Mouse (Mus musculus) hindbrain, embryonic 14.5 days (tissue): ENCODE results near the gene Cox19. TPM values are rescaled to one million over a fixed set of nuclear protein-coding genes. Genes with fewer than 3 reads are reported as not detected.

ENCODE experiments used
- ATAC-seq: fragments of 200-750 bp; cut with Nextera tagmentation; 2 replicates; pipeline ENCODE4 v1.8.0; 2017; ENCODE audit warnings: moderate number of reproducible peaks, mild to moderate bottlenecking, moderate TSS enrichment, moderate library complexity; ENCODE audit not compliant: low FRiP score
- DNase-seq: peaks from one replicate; pipeline ENCODE4 v3.0.0-alpha.2; 2015; ENCODE audit warnings: low spot score
- H3K27ac ChIP-seq: fragments of 300-500 bp; sonication (generic); 2 replicates; pipeline ENCODE4 v1.5.1; 2014; ENCODE audit warnings: mild to moderate bottlenecking, moderate library complexity
- H3K27me3 ChIP-seq: fragments of 300-500 bp; sonication (generic); 2 replicates; pipeline ENCODE4 v1.6.1; 2014; ENCODE audit warnings: mild to moderate bottlenecking, low read length, mixed read lengths; ENCODE audit not compliant: control insufficient read depth, insufficient read depth
- H3K36me3 ChIP-seq: fragments of 300-500 bp; sonication (generic); replicated peaks from 2 replicates; pipeline ENCODE4 v1.6.1; 2014; ENCODE audit not compliant: control insufficient read depth, insufficient read depth
- H3K4me1 ChIP-seq: fragments of 300-500 bp; sonication (generic); replicated peaks from 2 replicates; pipeline ENCODE4 v1.6.1; 2014; ENCODE audit warnings: antibody characterized with exemption, low read length, mixed read lengths; ENCODE audit not compliant: control insufficient read depth, insufficient read depth
- H3K4me2 ChIP-seq: fragments of 300-500 bp; sonication (generic); replicated peaks from 2 replicates; pipeline ENCODE4 v1.6.1; 2014; ENCODE audit warnings: mild to moderate bottlenecking, moderate library complexity
- H3K4me3 ChIP-seq: fragments of 300-500 bp; sonication (generic); replicated peaks from 2 replicates; pipeline ENCODE4 v1.5.1; 2014; ENCODE audit warnings: mild to moderate bottlenecking, low read length
- H3K9ac ChIP-seq: fragments of 300-500 bp; sonication (generic); 2 replicates; pipeline ENCODE4 v1.6.1; 2014
- H3K9me3 ChIP-seq: fragments of 300-500 bp; sonication (generic); 2 replicates; pipeline ENCODE4 v1.6.1; 2016; ENCODE audit warnings: low read length; ENCODE audit not compliant: control insufficient read depth
- WGBS: fragments of 180-500 bp; shearing (Covaris S2); extraction: QIAGEN DNeasy Blood & Tissue Kit; methylation state at CpG from one replicate; pipeline ENCODE4 v1.1.7; 2014; 5-methylcytosine and 5-hydroxymethylcytosine counted together
- polyA plus RNA-seq: library from polyadenylated mRNA; unstranded; fragments of >200 nt; fragmentation: Nextera tagmentation; extraction: Ambion mirVana; gene quantifications from 2 replicates; pipeline ENCODE4 v1.2.1, GENCODE M21; 2014

Cox19 gene
- polyA plus RNA-seq, 1 experiment from 2014 or later, result 110 TPM

- Histone ChIP-seq H3K4me3 (no peak within 1 kb of the TSS), H3K4me2 (no peak within 1 kb of the TSS), H3K9ac (no peak within 1 kb of the TSS), H3K27me3 (no peaks in the 10 kb centered on the region), H3K36me3 (no peaks in the 10 kb centered on the region), H3K4me1 (no peaks in the 10 kb centered on the region), H3K27ac (no peak within 1 kb of the TSS), H3K9me3 (no peaks in the 10 kb centered on the region)
- ATAC-seq (no peak), DNase-seq (no peak)
- 72% methylated on average over 6 of the region's 6 CpGs for WGBS
Observed at GRCm38 (mm10) chr5:139352317-139352716, 1.1 kb upstream of the Cox19 start, which contains the start of gene Cyp2w1. Gene Cyp2w1 (plus strand): TSS chr5:139352617.

- WGBS, result 35% methylated on average over 8 of the region's 8 CpGs
- Histone ChIP-seq H3K9me3 (no peaks in the 10 kb centered on the region), H3K36me3 (no peaks in the 10 kb centered on the region), H3K4me3 (no peak overlapping the region), H3K27ac (no peak overlapping the region), H3K4me2 (no peak overlapping the region), H3K4me1 (no peaks in the 10 kb centered on the region), H3K27me3 (no peaks in the 10 kb centered on the region), H3K9ac (no peak overlapping the region)
- ATAC-seq, result no peak
- no peak for DNase-seq
Observed at GRCm38 (mm10) chr5:139351628-139352027, 410 bp upstream of the Cox19 start.

- WGBS, result 88% methylated on average over 6 of the region's 6 CpGs
- ATAC-seq, result no peak
- H3K9me3 ChIP-seq, result no peaks in the 10 kb centered on the region
- no peak overlapping the region for H3K9ac ChIP-seq
- H3K4me3 ChIP-seq, result no peak overlapping the region
- H3K4me2 ChIP-seq, result no peak overlapping the region
- H3K36me3 ChIP-seq, result no peaks in the 10 kb centered on the region
- DNase-seq, result no peak
- H3K4me1 ChIP-seq, result peaks cover 4% of the 10 kb centered on the region; the same call in 1 of the 2 replicates
- no peak overlapping the region for H3K27ac ChIP-seq
- no peaks in the 10 kb centered on the region for H3K27me3 ChIP-seq
Observed at GRCm38 (mm10) chr5:139349713-139350112, 1.5 kb downstream of the Cox19 start.

- WGBS, result 32% methylated on average over 1 of the region's 1 CpGs
Observed at GRCm38 (mm10) chr5:139347225-139347624, 4.0 kb downstream of the Cox19 start.

GRCm38 (mm10) chr5:139345364-139345714 lies 5.9 kb downstream of the Cox19 start:
- H3K4me1 ChIP-seq, result peaks cover 16% of the 10 kb centered on the region
- no peaks in the 10 kb centered on the region for H3K9me3 ChIP-seq
- peak overlapping the region; percentile 71 for H3K4me2 ChIP-seq
- H3K9ac ChIP-seq, result peak overlapping the region; percentile 93
- ATAC-seq, result peak; percentile 22; the same call in 1 of the 2 replicates
- peak overlapping the region; percentile 90 for H3K4me3 ChIP-seq
- 12% methylated on average over 5 of the region's 5 CpGs for WGBS
- H3K27me3 ChIP-seq, result no peaks in the 10 kb centered on the region
- DNase-seq, result no peak
- peak overlapping the region; percentile 56; the same call in 1 of the 2 replicates for H3K27ac ChIP-seq
- H3K36me3 ChIP-seq, result peaks cover 24% of the 10 kb centered on the region

More at GRCm38 (mm10) chr5:139347225-139347624, 4.0 kb downstream of the Cox19 start:
- no peak overlapping the region for H3K4me2 ChIP-seq
- no peak overlapping the region for H3K4me3 ChIP-seq
- H3K9me3 ChIP-seq, result no peaks in the 10 kb centered on the region
- H3K4me1 ChIP-seq, result peaks cover 16% of the 10 kb centered on the region
- no peak for DNase-seq
- H3K9ac ChIP-seq, result no peak overlapping the region
- no peak overlapping the region for H3K27ac ChIP-seq
- ATAC-seq, result no peak
- no peaks in the 10 kb centered on the region for H3K27me3 ChIP-seq
- H3K36me3 ChIP-seq, result peaks cover 7% of the 10 kb centered on the region

GRCm38 (mm10) chr5:139344687-139345363 lies 6.4 kb downstream of the Cox19 start:
- Histone ChIP-seq H3K9me3 (no peaks in the 10 kb centered on the region), H3K27me3 (no peaks in the 10 kb centered on the region), H3K27ac (peak overlapping the region; percentile 85), H3K9ac (peak overlapping the region; percentile 93), H3K4me2 (peak overlapping the region; percentile 71), H3K4me3 (peak overlapping the region; percentile 90), H3K36me3 (peaks cover 29% of the 10 kb centered on the region), H3K4me1 (peaks cover 16% of the 10 kb centered on the region)
- ATAC-seq (peak; percentile 93), DNase-seq (peak; percentile 88)
- under 1% methylated on average over 32 of the region's 33 CpGs for WGBS

- Histone ChIP-seq H3K27me3 (no peaks in the 10 kb centered on the region), H3K27ac (peak overlapping the region; percentile 85; the same call in 1 of the 2 replicates), H3K4me3 (peak overlapping the region; percentile 90), H3K36me3 (peaks cover 36% of the 10 kb centered on the region), H3K9ac (peak overlapping the region; percentile 93), H3K4me2 (peak overlapping the region; percentile 71), H3K4me1 (peaks cover 16% of the 10 kb centered on the region), H3K9me3 (no peaks in the 10 kb centered on the region)
- WGBS, result 6% methylated on average over 12 of the region's 12 CpGs
- peak; percentile 71; the same call in 1 of the 2 replicates for ATAC-seq
- DNase-seq, result peak; percentile 82
Observed at GRCm38 (mm10) chr5:139344021-139344686, 7.1 kb downstream of the Cox19 start.

GRCm38 (mm10) chr5:139338891-139339290 lies 12.3 kb downstream of the Cox19 start:
- WGBS, result 77% methylated on average over 11 of the region's 11 CpGs
- Histone ChIP-seq H3K4me2 (no peak overlapping the region), H3K36me3 (peaks cover 83% of the 10 kb centered on the region), H3K4me1 (peaks cover 6% of the 10 kb centered on the region), H3K27me3 (no peaks in the 10 kb centered on the region), H3K9ac (no peak overlapping the region), H3K4me3 (no peak overlapping the region), H3K9me3 (no peaks in the 10 kb centered on the region), H3K27ac (no peak overlapping the region)
- no peak for DNase-seq
- ATAC-seq, result no peak

- H3K4me2 ChIP-seq, result no peak overlapping the region
- DNase-seq (no peak), ATAC-seq (no peak)
- H3K27me3 ChIP-seq, result no peaks in the 10 kb centered on the region
- peaks cover 83% of the 10 kb centered on the region for H3K36me3 ChIP-seq
- peaks cover 1% of the 10 kb centered on the region; the same call in 1 of the 2 replicates for H3K4me1 ChIP-seq
- no peak overlapping the region for H3K27ac ChIP-seq
- no peak overlapping the region for H3K4me3 ChIP-seq
- no peak overlapping the region for H3K9ac ChIP-seq
- WGBS, result 94% methylated on average over 3 of the region's 3 CpGs
- no peaks in the 10 kb centered on the region for H3K9me3 ChIP-seq
Observed at GRCm38 (mm10) chr5:139338403-139338802, 12.8 kb downstream of the Cox19 start.
